Mouse (Mus musculus): ENCODE measurements around the gene Hrct1.

Gene Hrct1

GRCm38 (mm10) chr4:43727718-43728575, 959 bp downstream of the Hrct1 start:
- CTCF ChIA-PET = no interaction called here

- CTCF ChIA-PET = no interaction called here
These were observed 1.6 kb downstream of the Hrct1 start for GRCm38 (mm10) chr4:43728576-43728954.

DNA sequence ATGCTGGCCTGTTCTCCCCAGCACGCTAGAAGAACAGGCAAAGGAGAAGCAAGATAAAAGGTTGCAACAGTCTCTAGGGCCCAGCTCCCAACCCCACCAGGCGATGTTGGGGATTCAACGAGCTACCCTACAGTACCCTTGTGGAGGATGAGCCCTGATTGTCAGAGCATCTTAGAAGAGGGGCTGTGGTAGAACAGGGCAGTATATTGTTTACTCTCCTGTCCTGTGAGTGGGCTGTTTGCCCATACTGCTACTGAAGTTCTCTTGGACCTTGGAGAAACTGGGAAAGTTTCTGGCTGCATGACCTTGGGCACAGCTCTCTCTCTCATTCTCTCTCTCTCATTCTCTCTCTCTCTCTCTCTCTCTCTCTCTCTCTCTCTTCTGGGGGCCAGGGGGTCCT, 2.1 kb downstream of the Hrct1 start:
- CTCF ChIA-PET = no interaction called here

GRCm38 (mm10) chr4:43729794-43730550, 3.0 kb downstream of the Hrct1 start, which contains the start of gene Spaar:
TSS of gene Spaar (plus strand) at chr4:43730034.
- CTCF ChIA-PET = no interaction called here

GRCm38 (mm10) chr4:43730750-43731297, 3.8 kb downstream of the Hrct1 start:
- CTCF ChIA-PET = no interaction called here

DNA sequence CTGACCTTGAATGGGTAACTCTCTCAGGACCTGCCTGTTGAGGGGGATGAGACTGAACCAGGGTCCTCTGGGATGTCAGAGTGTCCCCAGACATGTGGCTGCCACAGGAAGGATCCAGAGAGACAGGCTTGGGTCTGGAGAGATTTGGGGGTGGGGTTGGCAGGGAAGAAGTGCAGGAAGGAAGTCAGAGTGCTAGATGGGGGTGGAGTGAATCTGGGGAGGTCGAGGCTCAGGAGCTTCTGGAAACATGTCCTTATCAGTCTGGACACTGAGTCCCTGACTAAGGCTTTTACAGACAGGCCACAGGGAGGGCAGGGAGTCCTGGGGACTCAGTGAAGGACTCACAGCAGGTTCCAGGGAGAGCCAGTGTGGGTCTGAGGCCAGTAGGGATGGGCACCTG, 5.2 kb downstream of the Hrct1 start:
- CTCF ChIA-PET = no interaction called here

DNA sequence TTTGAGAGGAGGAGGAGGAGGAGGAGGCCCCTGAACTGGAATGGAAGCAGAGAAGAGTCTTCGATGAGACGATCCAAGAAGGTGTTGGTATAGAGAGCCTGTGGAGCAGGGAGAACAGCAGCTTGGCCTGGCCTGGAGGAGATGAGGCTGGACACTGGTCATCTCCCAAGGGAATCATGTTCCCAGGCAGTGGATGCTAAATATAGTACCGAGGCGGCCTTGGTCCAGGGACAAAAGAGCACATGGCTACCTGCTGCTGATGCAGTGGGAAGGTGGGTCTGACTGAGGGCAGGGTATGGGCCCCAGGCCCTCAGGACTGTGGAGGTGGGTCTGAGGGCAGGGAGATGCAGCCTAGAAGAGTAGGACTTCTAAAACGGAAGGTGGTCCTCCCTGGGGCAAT, 6.2 kb downstream of the Hrct1 start:
- CTCF ChIA-PET = no interaction called here

DNA sequence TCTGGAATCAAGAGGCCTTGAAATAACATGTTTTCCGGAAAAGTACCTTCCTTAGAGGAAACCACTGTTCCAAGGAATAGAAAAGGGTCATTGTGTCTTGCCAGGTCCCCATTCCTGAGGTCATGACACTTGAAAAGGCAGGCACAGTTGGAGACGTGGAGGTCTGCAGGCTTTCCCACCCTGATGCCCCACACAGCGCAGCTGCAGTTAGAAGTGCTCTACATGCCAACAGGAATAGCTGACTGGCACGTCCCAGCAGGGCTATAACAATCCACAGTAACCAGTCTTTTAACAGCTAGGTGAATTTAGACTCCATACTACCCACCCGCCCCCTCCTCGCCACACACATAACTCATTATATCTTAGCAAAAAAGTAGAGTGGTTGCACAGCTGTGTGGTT, 10.2 kb downstream of the Hrct1 start:
- CTCF ChIA-PET = no interaction called here

GRCm38 (mm10) chr4:43738989-43739674, 12.1 kb downstream of the Hrct1 start:
- CTCF ChIA-PET = no interaction called here

GRCm38 (mm10) chr4:43741526-43741925, 14.5 kb downstream of the Hrct1 start:
- CTCF ChIA-PET = no interaction called here

DNA sequence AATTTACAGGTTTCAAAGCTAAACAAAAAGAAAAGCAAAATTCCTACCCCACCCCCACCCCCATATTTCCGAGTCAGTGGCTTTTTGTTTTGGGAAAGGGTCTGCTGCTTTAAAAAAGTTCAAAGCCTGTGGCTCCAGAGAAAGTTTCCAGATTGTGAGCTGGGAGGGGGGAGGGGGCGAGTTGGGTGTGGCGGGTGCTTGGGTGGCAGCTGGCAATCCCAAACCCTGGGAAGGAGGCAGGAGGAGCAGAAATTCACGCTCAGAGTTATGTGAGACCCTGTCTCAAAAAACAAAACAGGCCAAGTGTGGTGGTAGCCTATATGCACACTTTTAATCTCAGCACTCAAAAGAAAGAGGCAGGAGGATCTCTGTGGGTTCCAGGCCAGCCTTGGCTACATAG, 15.6 kb downstream of the Hrct1 start:
- CTCF ChIA-PET = no interaction called here

DNA sequence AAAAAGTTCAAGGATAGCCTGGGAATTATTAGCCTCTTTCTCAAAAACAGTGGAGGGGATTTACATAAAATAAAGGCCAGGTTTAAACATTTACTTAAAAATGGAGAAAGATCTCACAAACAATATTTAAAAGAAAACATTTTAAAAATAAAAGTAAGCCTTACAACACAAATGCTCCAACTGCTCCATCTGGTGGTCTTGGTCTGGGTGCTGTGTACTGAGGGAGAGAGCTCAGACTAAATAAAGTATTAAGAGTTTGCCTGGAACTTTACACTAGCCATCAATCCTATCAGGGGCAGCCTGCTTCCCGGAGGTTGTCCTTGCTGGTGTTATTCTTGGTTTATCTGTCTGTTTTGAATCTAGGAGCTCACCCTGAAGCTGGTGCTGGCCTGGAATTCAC, 16.1 kb downstream of the Hrct1 start:
- CTCF ChIA-PET = no interaction called here

DNA sequence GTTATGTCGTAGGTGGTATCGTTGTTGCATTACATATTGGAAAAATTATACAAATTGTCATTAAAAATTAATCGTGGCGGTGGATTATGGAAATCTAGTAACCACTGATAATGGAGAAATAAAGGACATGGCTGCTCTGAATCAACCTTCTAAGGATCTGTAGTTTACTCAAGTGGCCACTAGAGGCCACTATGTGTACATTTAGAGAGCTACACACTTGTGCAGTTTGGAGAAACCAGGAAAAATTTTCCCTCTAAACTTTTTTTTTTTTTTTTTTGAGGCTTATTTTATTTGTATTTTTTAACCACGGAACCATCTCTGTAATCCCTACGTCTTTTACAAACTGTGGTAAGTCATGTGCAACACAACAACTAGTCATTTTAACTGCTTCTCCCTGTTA, 18.2 kb downstream of the Hrct1 start:
- CTCF ChIA-PET = no interaction called here

DNA sequence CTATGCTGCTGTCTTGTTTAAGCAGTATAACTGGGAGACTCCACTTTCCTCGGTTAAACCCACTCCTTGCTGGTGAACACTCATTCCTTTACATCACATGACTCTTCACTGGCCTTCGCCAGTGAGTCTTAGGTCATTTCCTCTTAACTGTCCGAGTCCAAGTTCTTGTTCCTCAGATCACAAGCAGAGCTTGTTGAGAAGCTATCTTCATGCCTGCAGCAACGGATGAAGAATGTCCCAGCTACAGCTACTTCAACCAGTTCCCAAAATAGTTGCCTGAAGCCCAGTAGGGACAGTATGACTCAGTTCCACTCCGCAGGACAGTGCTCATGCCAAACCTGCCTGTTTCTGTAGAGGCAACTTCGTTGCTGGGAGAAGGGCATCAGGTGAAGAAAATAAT, 30.2 kb downstream of the Hrct1 start:
- CTCF ChIA-PET = no interaction called here

GRCm38 (mm10) chr4:43759571-43760418, 32.8 kb downstream of the Hrct1 start:
- CTCF ChIA-PET = interaction anchor here (0.5 kb wide), 1 partner anchor 165 kb away, joined by 5 read pairs; no protein-coding TSS in a partner anchor

DNA sequence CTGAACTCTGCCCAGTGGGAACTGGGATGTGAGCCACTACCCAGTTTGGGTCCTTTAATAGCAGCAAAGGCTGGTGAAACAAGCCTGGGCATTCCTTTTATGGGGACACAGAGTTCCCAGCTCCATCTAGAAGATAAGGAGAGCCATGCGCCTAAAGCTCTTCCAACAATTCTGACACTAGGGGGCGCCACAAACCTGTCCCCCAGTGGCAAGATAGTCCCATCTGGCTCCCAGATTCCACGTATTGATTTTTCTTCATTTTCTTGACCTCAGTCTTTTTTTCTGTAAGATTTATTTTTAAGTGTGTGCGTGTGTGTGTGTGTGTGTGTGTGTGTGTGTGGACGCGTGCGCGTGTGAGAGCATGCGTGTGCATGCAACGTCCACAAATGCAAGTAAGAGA, 33.5 kb downstream of the Hrct1 start:
- CTCF ChIA-PET = interaction anchor here (0.5 kb wide), 1 partner anchor 164 kb away, joined by 5 read pairs; no protein-coding TSS in a partner anchor

- CTCF ChIA-PET = interaction anchor here (1.1 kb wide), 1 partner anchor 100 kb away, joined by 3 read pairs; no protein-coding TSS in a partner anchor
These were observed 34.3 kb downstream of the Hrct1 start for GRCm38 (mm10) chr4:43761336-43761735.

DNA sequence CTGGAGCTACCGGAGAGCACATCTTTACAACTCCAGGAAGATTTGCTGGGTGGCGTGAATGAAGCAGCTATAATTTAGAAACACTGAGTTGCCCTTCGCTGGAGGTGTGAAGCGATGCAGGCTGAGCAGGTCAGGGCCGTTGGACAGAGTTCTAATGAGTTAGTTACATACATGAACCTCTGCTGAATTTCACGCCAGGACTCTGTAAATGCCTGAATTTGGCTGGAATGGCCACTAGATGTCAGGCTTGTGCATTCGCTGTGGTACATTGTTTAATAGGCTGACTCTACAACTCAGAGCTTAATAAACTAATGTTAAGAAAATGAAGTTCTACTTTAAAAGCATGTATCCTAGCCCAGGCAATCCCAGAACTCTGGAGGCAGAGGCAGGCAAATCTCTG, 36.4 kb downstream of the Hrct1 start:
- CTCF ChIA-PET = no interaction called here

GRCm38 (mm10) chr4:43768341-43768740, 41.4 kb downstream of the Hrct1 start:
- CTCF ChIA-PET = no interaction called here

GRCm38 (mm10) chr4:43769374-43769773, 42.4 kb downstream of the Hrct1 start:
- CTCF ChIA-PET = interaction anchor here (0.6 kb wide), 1 partner anchor 123 kb away, joined by 13 read pairs; no protein-coding TSS in a partner anchor

GRCm38 (mm10) chr4:43770909-43771308, 43.9 kb downstream of the Hrct1 start, which contains the start of gene Olfr159:
TSS of gene Olfr159 (minus strand) at chr4:43771009.
- CTCF ChIA-PET = no interaction called here

All from spleen, embryonic (tissue).